Mouse (Mus musculus): ENCODE data around the gene Nfic. TPM values are rescaled to one million over a fixed set of nuclear protein-coding genes. Genes with fewer than 3 reads are reported as not detected.

Gene Nfic
- polyA plus RNA-seq (2017; shearing (Covaris generic)), result 25.4 TPM

DNA sequence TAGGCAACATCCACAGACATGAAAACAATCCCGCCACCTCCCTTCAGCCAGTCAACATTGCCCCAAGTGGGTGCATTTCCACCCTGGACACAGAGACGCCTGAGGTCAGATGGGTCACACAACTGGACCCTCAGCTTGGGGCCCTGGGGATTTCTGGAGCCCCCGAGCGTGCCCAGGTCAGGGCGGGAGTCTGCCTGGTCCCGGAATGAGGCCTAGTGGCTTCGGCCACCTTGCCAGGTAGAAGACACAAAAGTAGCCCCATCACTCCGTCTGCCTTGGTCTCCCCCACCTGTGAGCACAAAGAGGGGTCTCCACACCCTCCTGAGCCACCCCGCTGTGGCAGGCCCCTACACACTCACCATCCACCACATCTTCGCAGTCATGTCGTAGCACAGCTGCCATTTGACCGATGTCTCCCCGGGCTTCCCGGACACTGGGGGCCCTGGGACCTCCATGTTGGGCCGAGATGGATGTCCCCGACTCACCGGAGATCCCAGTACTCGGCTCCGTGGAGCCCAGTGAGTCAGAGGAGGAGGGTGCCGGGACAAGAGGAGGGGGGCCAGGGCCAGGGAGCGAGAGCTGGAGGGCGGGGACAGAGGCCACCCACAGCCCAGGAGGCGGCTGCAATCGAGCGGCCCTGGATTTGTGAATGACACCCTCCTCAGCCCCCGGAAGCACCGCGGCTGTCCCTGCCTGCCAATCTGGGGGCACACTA lies at the start of gene Nfic:
Gene Nfic, minus strand, starts transcription at position 455 of the 715 bp plus-strand sequence.

DNA sequence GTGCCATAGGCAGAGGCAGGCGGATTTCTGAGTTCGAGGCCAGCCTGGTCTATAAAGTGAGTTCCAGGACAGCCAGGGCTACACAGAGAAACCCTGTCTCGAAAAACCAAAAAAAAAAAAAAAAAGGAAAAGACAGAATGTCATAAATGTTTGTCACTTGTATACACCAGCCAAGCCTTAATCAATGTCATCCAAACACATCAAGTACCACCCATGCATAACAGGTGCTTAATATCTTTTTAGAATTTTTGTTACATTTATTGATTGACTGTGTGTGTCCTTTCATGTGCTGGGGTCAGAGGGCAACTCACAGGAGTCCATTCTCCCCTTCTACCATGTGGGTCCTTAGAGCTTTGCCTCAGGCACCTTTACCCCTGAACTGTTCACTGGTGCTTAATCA lies 44.6 kb upstream of the Nfic start, which contains the start of gene S1pr4:
Gene S1pr4, minus strand, starts transcription at position 101 of the 400 bp plus-strand sequence.

DNA sequence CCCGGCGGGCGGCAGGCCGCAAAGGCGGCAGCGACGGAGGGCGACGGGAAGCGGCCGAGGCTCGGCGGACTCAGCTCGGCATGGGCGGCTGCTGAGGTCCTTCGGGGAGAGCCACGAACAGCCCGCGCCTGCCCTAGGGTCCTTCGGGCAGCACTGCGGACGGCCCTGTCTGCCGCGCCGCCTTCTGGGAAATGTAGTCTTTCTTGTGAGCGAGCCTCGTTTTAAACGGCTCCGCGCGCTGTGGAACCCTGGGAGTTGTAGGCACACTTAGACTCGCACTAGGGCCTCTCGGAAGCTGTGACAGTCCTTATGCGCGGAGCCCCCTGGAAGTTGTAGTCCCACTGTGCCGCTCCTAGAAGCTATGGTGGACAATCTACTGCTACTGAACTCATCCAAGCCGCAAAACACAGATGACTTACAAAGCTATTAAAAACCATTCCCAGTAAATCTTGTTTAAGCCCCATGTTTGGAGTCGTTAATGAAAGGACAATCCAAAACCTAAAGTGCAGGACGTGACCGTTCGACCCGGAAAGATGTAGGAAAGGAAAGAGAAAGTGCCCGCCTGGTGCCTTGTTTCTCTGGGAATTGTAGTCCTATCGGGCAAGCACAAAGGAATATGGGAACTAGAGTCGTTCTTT lies 40.9 kb upstream of the Nfic start, which contains the start of gene Ncln:
Gene Ncln, minus strand, starts transcription at position 129 of the 638 bp plus-strand sequence.

DNA sequence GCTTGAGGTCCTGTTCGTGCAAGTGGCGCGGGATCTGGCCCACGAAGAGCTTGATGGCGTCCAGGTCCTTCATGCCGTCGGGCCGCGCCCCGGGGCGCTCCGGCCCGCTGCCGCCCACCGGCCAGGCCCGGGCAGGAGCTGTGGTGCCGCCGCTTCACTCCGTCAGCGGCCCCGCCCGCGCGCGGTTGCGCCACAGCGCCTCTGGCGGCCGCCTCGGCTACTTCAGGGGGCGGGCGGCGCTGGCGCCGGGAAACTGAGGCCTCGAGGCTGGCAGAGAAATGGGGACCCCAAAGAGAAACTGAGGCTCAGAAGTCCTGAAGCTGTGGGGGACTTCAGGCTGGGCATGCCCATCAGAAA lies 27.1 kb upstream of the Nfic start, which contains the start of gene Celf5:
Gene Celf5, minus strand, starts transcription at position 177 of the 357 bp plus-strand sequence.

DNA sequence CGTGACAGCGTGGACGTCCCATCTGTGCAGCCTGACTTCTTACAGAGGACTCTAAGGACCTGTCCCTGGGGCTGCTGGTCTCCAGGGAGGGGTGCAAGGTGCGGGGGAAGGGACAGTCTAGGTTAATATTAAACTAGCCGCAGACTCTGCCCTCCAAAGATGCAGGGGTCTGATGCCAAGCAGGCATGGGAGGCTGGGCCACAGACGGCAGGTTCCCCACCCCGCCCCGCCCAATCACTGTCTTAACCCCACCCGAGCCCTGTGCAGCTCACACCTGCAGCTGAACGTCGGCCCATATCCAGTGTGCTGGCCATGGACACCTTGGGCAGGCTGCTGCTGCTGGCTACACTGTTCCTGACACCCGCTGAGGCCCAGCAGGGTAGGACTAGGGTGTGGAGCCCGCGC lies 62.7 kb downstream of the Nfic start, which contains the start of gene Smim24:
Gene Smim24, plus strand, starts transcription at position 271 of the 405 bp plus-strand sequence.

DNA sequence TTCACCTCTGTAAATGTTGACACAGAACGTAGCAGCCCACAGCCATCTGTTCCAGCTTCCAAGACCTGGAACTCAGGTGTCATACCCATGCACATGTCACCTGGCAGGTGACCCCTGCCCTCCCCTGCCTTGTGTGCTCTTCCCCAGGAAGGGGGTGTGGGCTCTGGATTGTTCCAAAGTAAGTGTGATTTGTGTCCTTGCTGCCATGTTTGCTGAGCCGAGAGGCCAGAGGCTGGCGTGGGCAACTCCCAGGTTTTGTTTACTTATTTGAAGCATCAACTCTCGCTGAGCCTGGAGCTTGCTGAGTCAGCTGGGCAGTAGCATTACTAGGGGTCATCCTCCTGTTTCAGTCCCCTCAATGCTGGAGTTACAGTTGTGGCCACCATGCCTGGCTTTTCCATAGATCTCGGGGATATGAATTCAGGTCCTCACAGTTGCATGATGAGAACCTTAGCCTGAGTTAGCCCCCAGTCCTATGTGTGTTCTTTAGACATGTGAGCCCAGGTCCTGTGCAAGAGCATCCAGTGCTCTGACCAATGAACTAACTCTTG lies 66.9 kb downstream of the Nfic start, which contains the start of gene Gm48552:
Gene Gm48552, plus strand, starts transcription at position 501 of the 551 bp plus-strand sequence.

DNA sequence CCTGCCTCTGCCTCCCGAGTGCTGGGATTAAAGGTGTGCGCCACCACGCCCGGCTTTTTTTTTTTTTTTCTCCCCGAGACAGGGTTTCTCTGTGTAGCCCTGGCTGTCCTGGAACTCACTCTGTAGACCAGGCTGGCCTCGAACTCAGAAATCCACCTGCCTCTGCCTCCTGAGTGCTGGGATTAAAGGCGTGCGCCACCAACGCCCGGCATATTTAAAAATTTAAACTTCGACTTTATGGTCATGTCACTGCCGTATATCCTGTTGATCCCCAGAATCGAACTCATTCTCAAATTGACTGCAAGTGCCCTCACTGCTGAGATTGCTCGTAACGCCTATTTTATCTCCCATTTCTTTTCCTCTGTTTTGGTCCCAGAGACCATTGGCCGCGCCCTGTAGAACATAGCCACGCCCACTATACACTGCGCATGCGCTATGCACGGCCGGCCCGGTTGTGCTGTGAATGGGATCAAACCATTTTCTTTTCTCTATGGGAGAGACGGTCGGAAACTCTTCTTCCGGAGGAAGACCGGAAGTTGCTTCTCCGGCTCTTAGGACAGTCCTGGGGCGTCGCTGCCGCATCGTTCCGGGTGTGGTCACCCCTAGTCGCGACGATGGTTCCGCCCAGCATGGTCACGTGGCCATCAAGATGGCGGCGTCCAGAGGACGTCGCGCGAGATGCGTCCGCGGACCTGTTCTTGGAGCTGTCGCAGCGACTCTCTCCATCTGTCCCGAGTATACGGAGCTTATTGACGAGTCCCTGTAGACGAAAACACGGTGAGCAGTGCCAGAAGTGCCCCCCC lies 71.4 kb downstream of the Nfic start, which contains the start of the genes Dohh and Gm48551:
Gene Dohh, plus strand, starts transcription at position 627 of the 803 bp plus-strand sequence.
Gene Gm48551, plus strand, starts transcription at position 665 of the 803 bp plus-strand sequence.

DNA sequence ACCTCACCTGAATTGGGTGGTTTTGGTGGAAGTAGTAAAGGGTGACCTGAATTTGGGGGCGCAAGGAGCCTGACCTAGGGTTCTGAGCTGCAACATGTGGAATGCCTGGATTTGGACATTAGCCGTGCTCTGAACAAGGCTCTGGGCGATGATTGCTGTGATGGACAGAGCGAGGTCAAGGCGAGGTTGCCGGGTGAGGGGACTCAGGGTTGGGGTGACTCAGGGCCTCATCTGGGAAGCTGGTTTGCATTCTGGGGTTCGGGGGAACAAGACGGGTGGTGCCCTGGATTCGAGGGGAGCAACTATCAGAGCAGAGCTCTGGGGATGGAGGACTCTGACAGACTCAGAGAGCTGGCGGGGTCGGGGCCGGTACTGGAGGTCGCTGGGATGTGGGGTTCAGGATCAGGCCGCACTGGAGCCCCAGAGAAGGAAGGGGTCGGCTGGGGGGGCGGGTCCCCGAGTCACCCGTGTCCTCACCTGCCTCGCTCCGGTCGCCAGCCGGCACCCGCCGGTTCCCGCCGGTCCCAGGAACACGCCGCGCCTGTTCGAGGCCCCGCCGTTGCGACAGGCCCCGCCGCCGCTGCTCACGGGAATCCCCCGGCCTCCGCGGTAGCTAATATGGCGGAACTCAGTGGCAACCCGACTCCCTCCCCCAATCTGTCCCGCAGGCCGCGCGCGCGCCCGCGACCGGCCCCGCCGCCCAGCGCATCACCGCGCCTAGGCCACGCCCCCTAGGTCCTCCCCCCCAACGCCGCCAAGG lies 77.5 kb downstream of the Nfic start, which contains the start of gene Fzr1:
Gene Fzr1, minus strand, starts transcription at position 724 of the 760 bp plus-strand sequence.

DNA sequence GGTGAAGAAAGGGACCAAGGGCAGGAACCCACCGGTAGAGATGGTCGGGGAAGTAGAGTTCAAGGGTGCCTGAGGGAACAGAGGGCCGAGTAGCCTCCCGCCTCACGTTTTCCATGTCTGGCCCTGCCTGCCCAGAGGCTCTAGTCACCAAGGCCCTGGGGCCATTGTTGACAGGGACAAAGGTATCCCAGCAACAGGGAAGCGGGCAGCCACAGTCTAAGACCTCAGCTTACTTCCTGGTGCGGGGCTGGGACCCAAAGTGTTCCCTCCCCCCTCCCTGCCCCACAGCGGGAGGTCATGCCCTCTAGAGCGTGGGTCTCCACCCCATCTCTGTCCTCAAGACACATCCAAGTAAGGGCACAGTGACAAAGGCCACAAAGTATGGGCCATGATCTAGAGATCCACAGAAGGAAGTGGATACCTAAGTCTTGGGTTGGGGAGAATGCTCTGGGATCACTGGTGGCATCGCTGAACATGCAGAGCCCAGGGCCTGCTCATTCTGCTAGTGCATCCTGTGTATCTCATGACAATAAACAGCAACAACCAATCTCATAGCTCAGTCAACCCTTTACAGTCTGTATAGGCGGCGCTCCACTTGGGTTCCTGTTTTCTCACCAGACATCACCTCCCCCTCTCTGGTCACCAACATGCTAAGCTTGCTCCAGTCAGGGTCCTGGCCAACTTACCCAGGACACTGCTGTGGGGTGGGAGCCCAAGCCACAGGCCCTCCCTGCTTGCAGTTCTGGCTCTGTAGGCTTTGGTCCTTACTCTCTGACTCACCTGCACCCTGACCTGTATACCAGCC lies 89.6 kb downstream of the Nfic start, which contains the start of gene 4930404N11Rik:
Gene 4930404N11Rik, minus strand, starts transcription at position 145 of the 805 bp plus-strand sequence.

DNA sequence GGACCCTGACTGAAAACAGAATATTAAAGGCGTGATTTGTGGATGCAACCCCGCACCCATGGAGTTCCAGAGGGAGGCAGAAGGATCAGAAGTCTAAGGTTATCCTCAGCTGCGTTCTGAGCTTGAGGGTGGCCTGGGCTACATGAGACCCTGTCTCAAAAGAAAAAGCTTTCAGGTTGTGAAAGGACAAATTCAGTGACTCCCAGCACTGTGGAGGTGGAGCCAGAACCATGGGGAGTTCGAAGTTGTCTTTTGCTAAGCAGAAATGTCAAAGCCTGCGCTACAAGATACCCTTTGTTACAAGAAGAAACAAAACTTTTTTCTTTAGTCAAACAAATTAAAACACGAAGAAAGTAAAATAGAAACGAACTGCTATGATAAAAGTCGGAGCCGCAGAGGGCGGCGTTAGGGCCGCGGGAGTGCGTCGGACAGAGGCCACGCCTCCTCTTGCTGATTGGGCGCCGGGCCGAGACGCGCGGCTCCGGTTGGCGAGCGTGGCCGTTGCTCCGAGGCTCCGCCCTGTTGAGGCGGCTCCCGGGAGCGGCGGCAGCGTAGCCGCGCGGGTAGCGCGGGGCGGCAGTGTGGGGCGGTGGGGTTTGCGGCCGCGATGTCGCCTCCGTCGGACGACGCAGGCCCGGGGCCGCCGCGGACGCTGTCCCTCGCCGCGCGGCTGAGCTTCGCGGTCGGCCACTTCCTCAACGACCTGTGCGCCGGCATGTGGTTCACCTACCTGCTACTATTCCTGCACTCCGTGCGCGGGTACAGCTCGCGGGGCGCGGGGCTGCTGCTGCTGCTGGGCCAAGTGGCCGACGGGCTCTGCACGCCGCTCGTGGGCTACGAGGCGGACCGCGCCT lies 98.2 kb downstream of the Nfic start, which contains the start of gene Mfsd12:
Gene Mfsd12, plus strand, starts transcription at position 501 of the 854 bp plus-strand sequence.

DNA sequence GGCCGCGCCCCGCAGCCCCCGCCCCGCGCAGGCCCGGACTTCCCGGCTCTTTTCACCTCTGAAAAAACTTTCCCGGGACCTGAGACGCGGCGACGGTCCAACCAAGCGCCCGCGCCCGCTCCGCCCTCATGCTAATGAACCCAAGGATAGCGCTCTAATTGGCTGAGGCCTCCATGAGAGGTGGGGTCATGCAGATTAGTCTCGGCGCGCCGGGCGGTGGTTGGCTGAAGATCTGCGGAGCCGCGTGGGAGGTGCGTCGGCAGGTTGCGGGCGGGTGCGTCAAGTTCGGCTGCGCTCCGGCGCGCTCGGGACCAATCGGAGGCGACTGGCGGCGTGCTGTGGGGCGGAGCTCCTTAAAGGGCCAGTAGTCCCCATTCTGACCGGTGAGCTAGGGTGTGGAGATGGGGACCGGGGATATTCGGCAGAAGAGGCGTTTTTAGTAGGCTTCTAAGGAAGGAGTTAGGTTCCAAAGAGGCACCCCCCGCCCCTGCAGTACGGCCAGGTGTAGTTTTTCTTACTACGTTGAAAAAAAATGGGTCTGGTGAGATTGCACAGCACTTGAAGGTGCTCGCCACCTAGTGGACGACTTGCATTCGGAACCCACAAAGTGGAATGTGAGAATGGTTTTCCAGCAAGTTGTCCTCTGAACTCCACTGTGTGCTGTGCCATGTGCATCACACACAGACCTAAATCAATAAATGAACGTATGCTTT lies 104.9 kb downstream of the Nfic start, which contains the start of gene Hmg20b:
Gene Hmg20b, minus strand, starts transcription at position 130 of the 713 bp plus-strand sequence.

Other genes starting within 250 kb of the Nfic start
- 10.3 TPM for gene Atcay, start 224.8 kb downstream of the Nfic start, polyA plus RNA-seq (2017; shearing (Covaris generic))
- gene Zfr2, start 222.5 kb downstream of the Nfic start, polyA plus RNA-seq (2017; shearing (Covaris generic)), result 5.8 TPM
- 166 TPM for gene Matk, start 202.7 kb downstream of the Nfic start, polyA plus RNA-seq (2017; shearing (Covaris generic))
- gene Mrpl54, start 188.7 kb downstream of the Nfic start, polyA plus RNA-seq (2017; shearing (Covaris generic)), result 109 TPM
- gene Apba3, start 188.7 kb downstream of the Nfic start, polyA plus RNA-seq (2017; shearing (Covaris generic)), result 68.0 TPM
- gene Tjp3, start 164.1 kb downstream of the Nfic start, polyA plus RNA-seq (2017; shearing (Covaris generic)), result 28.8 TPM
- 52.4 TPM for gene Pip5k1c, start 162.7 kb downstream of the Nfic start, polyA plus RNA-seq (2017; shearing (Covaris generic))
- gene Cactin, start 134.5 kb downstream of the Nfic start, polyA plus RNA-seq (2017; shearing (Covaris generic)), result 39.4 TPM
- gene Tbxa2r, start 126.9 kb downstream of the Nfic start, polyA plus RNA-seq (2017; shearing (Covaris generic)), result 67.8 TPM
- 0.16 TPM for gene Gipc3, start 112.4 kb downstream of the Nfic start, polyA plus RNA-seq (2017; shearing (Covaris generic))
- gene Hmg20b, start 105.2 kb downstream of the Nfic start, polyA plus RNA-seq (2017; shearing (Covaris generic)), result 36.0 TPM
- gene Mfsd12, start 98.1 kb downstream of the Nfic start, polyA plus RNA-seq (2017; shearing (Covaris generic)), result 1.9 TPM
- gene 4930404N11Rik, start 89.8 kb downstream of the Nfic start, polyA plus RNA-seq (2017; shearing (Covaris generic)), result 1.8 TPM
- 27.4 TPM for gene Fzr1, start 77.1 kb downstream of the Nfic start, polyA plus RNA-seq (2017; shearing (Covaris generic))
- gene Dohh, start 71.2 kb downstream of the Nfic start, polyA plus RNA-seq (2017; shearing (Covaris generic)), result 52.8 TPM
- gene Gm48551, start 71.2 kb downstream of the Nfic start, polyA plus RNA-seq (2017; shearing (Covaris generic)), result 6.0 TPM
- 1.4 TPM for gene Gm48552, start 66.6 kb downstream of the Nfic start, polyA plus RNA-seq (2017; shearing (Covaris generic))
- 7.1 TPM for gene Smim24, start 62.6 kb downstream of the Nfic start, polyA plus RNA-seq (2017; shearing (Covaris generic))
- gene Celf5, start 27.1 kb upstream of the Nfic start, polyA plus RNA-seq (2017; shearing (Covaris generic)), result 0.60 TPM
- gene Ncln, start 40.8 kb upstream of the Nfic start, polyA plus RNA-seq (2017; shearing (Covaris generic)), result 144 TPM
- 78.3 TPM for gene S1pr4, start 44.5 kb upstream of the Nfic start, polyA plus RNA-seq (2017; shearing (Covaris generic))
- gene Gna15, start 68.6 kb upstream of the Nfic start, polyA plus RNA-seq (2017; shearing (Covaris generic)), result 32.8 TPM
- gene Gna11, start 89.6 kb upstream of the Nfic start, polyA plus RNA-seq (2017; shearing (Covaris generic)), result 6.9 TPM
- 181 TPM for gene Aes, start 103.9 kb upstream of the Nfic start, polyA plus RNA-seq (2017; shearing (Covaris generic))
- gene Tle2, start 118.9 kb upstream of the Nfic start, polyA plus RNA-seq (2017; shearing (Covaris generic)), result 3.9 TPM
- gene Tle6, start 145.4 kb upstream of the Nfic start, polyA plus RNA-seq (2017; shearing (Covaris generic)), result 0.45 TPM
- 2.6 TPM for gene BC025920, start 150.6 kb upstream of the Nfic start, polyA plus RNA-seq (2017; shearing (Covaris generic))
- 19.8 TPM for gene Sirt6, start 172.2 kb upstream of the Nfic start, polyA plus RNA-seq (2017; shearing (Covaris generic))
- gene Ankrd24, start 172.9 kb upstream of the Nfic start, polyA plus RNA-seq (2017; shearing (Covaris generic)), result 0.63 TPM
- gene Gm10778, start 193.4 kb upstream of the Nfic start, polyA plus RNA-seq (2017; shearing (Covaris generic)), result 12.4 TPM
- gene Zfp433, start 249.2 kb upstream of the Nfic start, polyA plus RNA-seq (2017; shearing (Covaris generic)), result 25.0 TPM